Mouse (Mus musculus): ENCODE measurements at regions not wholly inside any gene's neighbourhood (a gene's known extent, or its start where the extent isn't known, plus 50 kb on each side); places are given as distances from the start of the nearest gene placed in this dataset.

- Histone ChIP-seq H3K9me3 (replicated peaks; ENCODE audit: control insufficient read depth, insufficient read depth, low read length, poor library complexity, severe bottlenecking) (no peaks in the 10 kb centered on the region), H3K27ac (ENCODE audit: insufficient read depth, low read length) (no peak overlapping the region), H3K27me3 (ENCODE audit: control insufficient read depth, insufficient read depth, low read length, poor library complexity, severe bottlenecking) (no peaks in the 10 kb centered on the region), H3K36me3 (ENCODE audit: control insufficient read depth, insufficient read depth, low read length, poor library complexity, severe bottlenecking) (no peaks in the 10 kb centered on the region), H3K9ac (ENCODE audit: low read depth, poor library complexity, severe bottlenecking) (no peak overlapping the region), H3K4me1 (ENCODE audit: control insufficient read depth, insufficient read depth, low read length) (peaks cover 4% of the 10 kb centered on the region), H3K4me3 (ENCODE audit: low read depth, low read length) (no peak overlapping the region)
- TF ChIP-seq CTCF (IDR thresholded peaks at IDR 0.05; ENCODE audit: low read depth, low read length) (no peak), POLR2A (IDR thresholded peaks at IDR 0.05; ENCODE audit: insufficient read depth, low read length) (no peak), EP300 (IDR thresholded peaks at IDR 0.05; ENCODE audit: insufficient read depth, low read depth, low read length) (0 out of 2 replicates have a peak, but pooled peaks have one; percentile 43)
These were observed 89.8 kb upstream of the Slc45a1 start for GRCm38 (mm10) chr4:150741810-150742209.

DNA sequence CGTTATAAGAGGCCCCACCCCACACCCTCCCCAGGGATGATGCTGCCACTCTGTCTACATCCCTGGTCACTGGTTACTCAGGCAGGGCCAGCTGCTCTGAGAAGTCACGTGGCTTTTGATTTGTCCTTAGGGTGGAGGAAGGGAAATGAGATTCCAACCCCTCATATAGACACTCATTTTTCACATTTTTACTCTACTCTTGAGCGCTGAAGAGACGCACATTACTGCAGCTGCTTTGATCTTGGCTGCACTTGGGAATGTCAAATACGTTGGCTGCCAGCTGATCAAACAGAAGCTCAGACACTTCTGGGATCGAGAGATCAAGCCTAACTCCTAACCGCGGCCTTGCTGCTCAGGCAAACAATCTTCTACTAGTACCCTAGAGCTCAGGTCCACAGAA, 88.2 kb upstream of the Slc45a1 start:
- no peaks in the 10 kb centered on the region for H3K27me3 ChIP-seq (ENCODE audit: control insufficient read depth, insufficient read depth, low read length, poor library complexity, severe bottlenecking)
- H3K27ac ChIP-seq (ENCODE audit: insufficient read depth, low read length), result no peak overlapping the region
- H3K4me1 ChIP-seq (ENCODE audit: control insufficient read depth, insufficient read depth, low read length), result peaks cover 4% of the 10 kb centered on the region
- H3K9ac ChIP-seq (ENCODE audit: low read depth, poor library complexity, severe bottlenecking), result no peak overlapping the region
- no peaks in the 10 kb centered on the region for H3K36me3 ChIP-seq (ENCODE audit: control insufficient read depth, insufficient read depth, low read length, poor library complexity, severe bottlenecking)
- H3K4me3 ChIP-seq (ENCODE audit: low read depth, low read length), result no peak overlapping the region
- TF ChIP-seq CTCF (IDR thresholded peaks at IDR 0.05; ENCODE audit: low read depth, low read length) (no peak), EP300 (IDR thresholded peaks at IDR 0.05; ENCODE audit: insufficient read depth, low read depth, low read length) (no peak), POLR2A (IDR thresholded peaks at IDR 0.05; ENCODE audit: insufficient read depth, low read length) (no peak)
- no peaks in the 10 kb centered on the region for H3K9me3 ChIP-seq (replicated peaks; ENCODE audit: control insufficient read depth, insufficient read depth, low read length, poor library complexity, severe bottlenecking)

- peaks cover 2% of the 10 kb centered on the region for H3K4me1 ChIP-seq (ENCODE audit: control insufficient read depth, insufficient read depth, low read length)
- H3K4me3 ChIP-seq (ENCODE audit: low read depth, low read length), result no peak overlapping the region
- no peaks in the 10 kb centered on the region for H3K36me3 ChIP-seq (ENCODE audit: control insufficient read depth, insufficient read depth, low read length, poor library complexity, severe bottlenecking)
- no peaks in the 10 kb centered on the region for H3K27me3 ChIP-seq (ENCODE audit: control insufficient read depth, insufficient read depth, low read length, poor library complexity, severe bottlenecking)
- no peak overlapping the region for H3K9ac ChIP-seq (ENCODE audit: low read depth, poor library complexity, severe bottlenecking)
- H3K9me3 ChIP-seq (replicated peaks; ENCODE audit: control insufficient read depth, insufficient read depth, low read length, poor library complexity, severe bottlenecking), result no peaks in the 10 kb centered on the region
- no peak overlapping the region for H3K27ac ChIP-seq (ENCODE audit: insufficient read depth, low read length)
- TF ChIP-seq POLR2A (IDR thresholded peaks at IDR 0.05; ENCODE audit: insufficient read depth, low read length) (no peak), CTCF (IDR thresholded peaks at IDR 0.05; ENCODE audit: low read depth, low read length) (no peak), EP300 (IDR thresholded peaks at IDR 0.05; ENCODE audit: insufficient read depth, low read depth, low read length) (no peak)
These were observed 86.8 kb upstream of the Slc45a1 start for GRCm38 (mm10) chr4:150738736-150739135.

GRCm38 (mm10) chr4:150730061-150730812, 78.3 kb upstream of the Slc45a1 start:
- no peaks in the 10 kb centered on the region for H3K4me1 ChIP-seq (ENCODE audit: control insufficient read depth, insufficient read depth, low read length)
- H3K36me3 ChIP-seq (ENCODE audit: control insufficient read depth, insufficient read depth, low read length, poor library complexity, severe bottlenecking), result no peaks in the 10 kb centered on the region
- H3K9me3 ChIP-seq (replicated peaks; ENCODE audit: control insufficient read depth, insufficient read depth, low read length, poor library complexity, severe bottlenecking), result no peaks in the 10 kb centered on the region
- no peak for TF ChIP-seq POLR2A (IDR thresholded peaks at IDR 0.05; ENCODE audit: insufficient read depth, low read length)
- no peak for TF ChIP-seq CTCF (IDR thresholded peaks at IDR 0.05; ENCODE audit: low read depth, low read length)
- no peak for TF ChIP-seq EP300 (IDR thresholded peaks at IDR 0.05; ENCODE audit: insufficient read depth, low read depth, low read length)
- no peak overlapping the region for H3K9ac ChIP-seq (ENCODE audit: low read depth, poor library complexity, severe bottlenecking)
- no peaks in the 10 kb centered on the region; the same call in 1 of the 2 replicates for H3K27me3 ChIP-seq (ENCODE audit: control insufficient read depth, insufficient read depth, low read length, poor library complexity, severe bottlenecking)
- H3K27ac ChIP-seq (ENCODE audit: insufficient read depth, low read length), result no peak overlapping the region
- no peak overlapping the region for H3K4me3 ChIP-seq (ENCODE audit: low read depth, low read length)

GRCm38 (mm10) chr4:150726539-150726938, 74.6 kb upstream of the Slc45a1 start:
- no peak overlapping the region for H3K27ac ChIP-seq (ENCODE audit: insufficient read depth, low read length)
- no peaks in the 10 kb centered on the region for H3K9me3 ChIP-seq (replicated peaks; ENCODE audit: control insufficient read depth, insufficient read depth, low read length, poor library complexity, severe bottlenecking)
- no peaks in the 10 kb centered on the region for H3K27me3 ChIP-seq (ENCODE audit: control insufficient read depth, insufficient read depth, low read length, poor library complexity, severe bottlenecking)
- H3K9ac ChIP-seq (ENCODE audit: low read depth, poor library complexity, severe bottlenecking), result no peak overlapping the region
- TF ChIP-seq POLR2A (IDR thresholded peaks at IDR 0.05; ENCODE audit: insufficient read depth, low read length), result no peak
- no peak for TF ChIP-seq EP300 (IDR thresholded peaks at IDR 0.05; ENCODE audit: insufficient read depth, low read depth, low read length)
- TF ChIP-seq CTCF (IDR thresholded peaks at IDR 0.05; ENCODE audit: low read depth, low read length), result no peak
- H3K4me3 ChIP-seq (ENCODE audit: low read depth, low read length), result no peak overlapping the region
- no peaks in the 10 kb centered on the region for H3K36me3 ChIP-seq (ENCODE audit: control insufficient read depth, insufficient read depth, low read length, poor library complexity, severe bottlenecking)
- no peaks in the 10 kb centered on the region for H3K4me1 ChIP-seq (ENCODE audit: control insufficient read depth, insufficient read depth, low read length)

DNA sequence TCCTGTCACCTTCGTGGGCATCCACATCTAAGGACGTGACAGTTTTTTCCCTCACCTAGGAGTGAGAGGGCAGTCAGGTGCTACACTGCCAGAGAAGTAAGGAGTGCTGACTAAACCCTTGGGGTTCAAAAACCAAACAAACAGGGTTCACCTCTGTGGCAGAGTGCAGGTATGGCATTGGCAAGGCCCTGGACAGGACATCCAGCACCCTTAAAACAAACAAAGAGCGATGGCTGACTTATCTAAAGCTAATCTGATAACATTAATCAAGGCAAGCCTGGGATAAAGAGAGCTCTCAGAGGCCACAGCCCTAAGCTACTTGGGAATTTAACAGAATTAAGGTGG, 74.1 kb upstream of the Slc45a1 start:
- H3K9ac ChIP-seq (ENCODE audit: low read depth, poor library complexity, severe bottlenecking), result no peak overlapping the region
- H3K27ac ChIP-seq (ENCODE audit: insufficient read depth, low read length), result no peak overlapping the region
- H3K4me3 ChIP-seq (ENCODE audit: low read depth, low read length), result no peak overlapping the region
- H3K9me3 ChIP-seq (replicated peaks; ENCODE audit: control insufficient read depth, insufficient read depth, low read length, poor library complexity, severe bottlenecking), result no peaks in the 10 kb centered on the region
- no peak for TF ChIP-seq EP300 (IDR thresholded peaks at IDR 0.05; ENCODE audit: insufficient read depth, low read depth, low read length)
- TF ChIP-seq POLR2A (IDR thresholded peaks at IDR 0.05; ENCODE audit: insufficient read depth, low read length), result no peak
- TF ChIP-seq CTCF (IDR thresholded peaks at IDR 0.05; ENCODE audit: low read depth, low read length), result no peak
- no peaks in the 10 kb centered on the region for H3K27me3 ChIP-seq (ENCODE audit: control insufficient read depth, insufficient read depth, low read length, poor library complexity, severe bottlenecking)
- no peaks in the 10 kb centered on the region for H3K36me3 ChIP-seq (ENCODE audit: control insufficient read depth, insufficient read depth, low read length, poor library complexity, severe bottlenecking)
- H3K4me1 ChIP-seq (ENCODE audit: control insufficient read depth, insufficient read depth, low read length), result no peaks in the 10 kb centered on the region

All from ES-Bruce4 (cell line).